Mouse (Mus musculus) granulocyte monocyte progenitor cell, adult 5-6 weeks (primary cell): ENCODE measurements at regions not wholly inside any gene's neighbourhood (a gene's known extent, or its start where the extent isn't known, plus 50 kb on each side); places are given as distances from the start of the nearest gene placed in this dataset.

Experiments used
- ATAC-seq: replicated peaks from 2 replicates; pipeline ENCODE4 v1.8.0; 2016; ENCODE audit warnings: mild to moderate bottlenecking, moderate TSS enrichment, inconsistent platforms; ENCODE audit not compliant: poor library complexity, severe bottlenecking

- ATAC-seq = no peak
Observed at GRCm38 (mm10) chr14:25032899-25033298, 426.1 kb upstream of the Zmiz1 start.

DNA sequence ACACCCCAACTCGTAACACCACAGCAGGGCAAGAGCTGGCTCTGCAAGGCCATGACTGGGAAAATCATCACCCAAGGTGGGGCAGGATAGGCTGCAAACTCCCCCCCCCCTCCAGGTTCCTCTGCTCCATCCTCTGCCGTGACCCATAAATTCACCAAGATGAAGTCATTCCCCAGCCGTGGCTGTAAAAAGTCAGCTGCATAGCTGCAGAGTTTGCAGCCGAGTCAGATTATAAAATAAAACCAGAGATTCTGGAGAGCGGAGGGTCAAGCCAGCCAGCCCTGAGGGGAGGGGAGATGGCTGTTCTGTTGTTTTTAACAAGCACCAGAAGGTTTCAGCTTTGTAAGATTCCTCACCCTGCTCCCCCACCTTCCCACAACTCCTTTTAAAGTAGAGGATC is 416.7 kb upstream of the Zmiz1 start:
- no peak for ATAC-seq

DNA sequence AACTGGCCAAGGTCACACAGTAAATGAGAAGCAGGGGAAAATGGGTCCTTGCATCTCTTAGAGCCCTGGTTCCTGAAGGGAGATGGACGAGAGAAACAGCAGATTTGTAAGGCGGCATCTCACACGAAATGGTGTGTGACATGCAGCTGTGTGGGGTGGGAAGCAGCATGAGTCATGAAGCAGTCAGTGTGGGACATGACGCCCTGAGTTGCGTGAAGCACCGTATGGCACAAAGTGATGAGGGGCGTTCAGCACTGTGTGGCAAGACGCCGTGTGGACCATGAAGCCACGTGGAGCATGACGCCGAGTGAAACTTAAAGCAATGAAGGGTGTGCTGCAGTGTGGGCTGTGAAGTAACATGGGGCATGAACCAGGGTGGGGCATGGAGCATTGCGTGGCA is 414.9 kb upstream of the Zmiz1 start:
- no peak for ATAC-seq

- no peak for ATAC-seq
Observed at GRCm38 (mm10) chr14:25044867-25045266, 414.1 kb upstream of the Zmiz1 start.

- no peak for ATAC-seq
Observed at GRCm38 (mm10) chr14:25050674-25051251, 408.2 kb upstream of the Zmiz1 start.

DNA sequence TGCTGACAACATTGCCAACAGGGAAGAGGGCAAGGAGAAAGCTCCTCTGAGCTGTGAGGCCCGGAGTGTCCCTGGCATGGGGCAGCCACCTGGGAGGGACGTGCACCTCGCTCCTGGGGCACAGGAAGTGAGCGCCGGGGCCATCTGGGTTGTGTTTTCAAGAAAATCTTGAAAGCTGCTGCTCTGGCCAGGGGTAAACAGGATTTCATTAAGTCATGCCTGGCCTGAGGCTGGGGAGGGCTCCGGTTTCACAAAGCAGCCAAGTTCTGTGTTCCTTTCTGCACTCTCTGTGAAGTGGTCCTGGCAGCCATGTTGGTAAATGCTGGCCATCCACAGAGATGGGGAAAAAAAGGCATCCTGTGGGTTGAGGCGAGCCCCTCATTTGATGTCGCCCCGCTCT is 406.8 kb upstream of the Zmiz1 start:
- ATAC-seq = no peak

DNA sequence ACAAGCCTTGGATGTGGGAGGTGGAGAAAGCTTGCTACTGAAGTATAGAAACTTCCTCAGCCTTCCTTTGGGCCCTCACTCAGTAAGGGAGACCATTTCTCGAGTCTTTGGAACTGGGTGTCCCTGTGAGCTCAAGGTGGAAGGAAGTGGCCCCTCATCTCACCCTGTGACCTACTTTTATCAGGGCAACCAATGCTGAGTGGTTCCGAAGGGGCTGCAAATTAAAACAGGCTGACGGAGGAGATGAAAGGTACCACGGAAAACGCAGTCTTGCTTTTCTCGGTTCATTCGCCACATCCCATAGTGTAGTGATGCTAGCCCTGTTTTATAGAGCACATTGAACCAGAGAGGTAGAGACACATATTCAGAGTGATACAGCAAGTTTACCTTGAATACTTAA is 399.6 kb upstream of the Zmiz1 start:
- no peak for ATAC-seq

DNA sequence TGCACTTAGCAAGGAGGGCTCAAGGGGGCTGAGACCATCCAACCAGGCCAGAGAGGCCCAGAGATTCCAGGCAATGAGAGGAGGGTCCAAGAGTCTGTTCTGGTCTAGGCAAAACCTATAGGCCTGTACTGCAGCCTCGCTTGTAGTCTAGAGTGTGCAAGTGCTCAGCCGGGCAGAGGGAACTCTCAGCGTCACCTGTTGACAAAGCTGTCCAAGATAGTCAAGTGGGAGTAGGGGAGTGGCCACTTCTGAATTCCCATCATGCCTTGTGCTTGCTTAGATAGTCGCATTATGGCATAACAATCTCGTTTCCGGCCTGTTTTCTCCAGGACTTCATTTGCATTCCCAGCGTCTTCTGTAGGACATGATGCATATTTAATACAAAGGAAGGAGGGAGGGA is 398.7 kb upstream of the Zmiz1 start:
- no peak for ATAC-seq

DNA sequence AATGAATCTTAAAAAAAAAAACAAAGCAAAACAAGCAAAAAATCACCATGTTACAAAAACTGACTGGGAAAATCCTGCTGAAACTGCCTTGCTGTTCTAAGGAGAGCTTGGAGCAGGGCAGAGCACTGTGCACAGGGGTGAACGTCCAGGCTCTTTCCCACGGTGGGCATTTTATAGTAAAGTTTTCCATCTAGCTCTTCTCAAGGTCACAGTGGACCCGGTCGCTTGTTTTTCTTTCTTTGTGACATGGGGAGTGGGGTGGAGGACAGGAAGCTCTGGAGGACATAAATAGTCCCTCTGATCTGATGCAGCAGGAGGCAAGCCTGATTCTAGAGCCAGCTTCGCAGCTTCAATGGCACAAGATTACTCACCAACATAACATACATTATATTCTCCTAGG is 395.9 kb upstream of the Zmiz1 start:
- no peak for ATAC-seq

- ATAC-seq = no peak
Observed at GRCm38 (mm10) chr14:25064190-25064947, 394.6 kb upstream of the Zmiz1 start.

GRCm38 (mm10) chr14:25067435-25067834 is 391.6 kb upstream of the Zmiz1 start:
- no peak for ATAC-seq

DNA sequence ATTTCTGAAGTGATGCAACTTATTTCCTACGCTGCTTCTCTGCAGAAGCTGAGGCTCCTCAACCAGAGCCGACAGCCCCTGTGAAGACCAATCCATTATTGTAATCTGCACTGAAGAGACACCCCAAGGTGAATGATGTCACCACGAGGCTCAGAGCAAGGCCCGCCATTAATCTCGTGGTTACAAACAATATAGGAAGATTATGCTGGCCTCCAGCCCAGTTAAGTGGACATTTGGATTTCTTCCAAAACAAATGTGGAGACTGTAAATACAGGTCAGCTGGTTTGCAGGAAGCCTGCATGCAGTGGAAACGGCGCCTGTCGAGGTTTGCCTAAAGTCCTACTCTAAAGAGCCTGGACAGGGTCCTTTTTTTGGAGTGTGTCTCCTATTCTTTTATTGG is 390.6 kb upstream of the Zmiz1 start:
- no peak for ATAC-seq

- ATAC-seq = no peak
Observed at GRCm38 (mm10) chr14:25073143-25073542, 385.8 kb upstream of the Zmiz1 start.

DNA sequence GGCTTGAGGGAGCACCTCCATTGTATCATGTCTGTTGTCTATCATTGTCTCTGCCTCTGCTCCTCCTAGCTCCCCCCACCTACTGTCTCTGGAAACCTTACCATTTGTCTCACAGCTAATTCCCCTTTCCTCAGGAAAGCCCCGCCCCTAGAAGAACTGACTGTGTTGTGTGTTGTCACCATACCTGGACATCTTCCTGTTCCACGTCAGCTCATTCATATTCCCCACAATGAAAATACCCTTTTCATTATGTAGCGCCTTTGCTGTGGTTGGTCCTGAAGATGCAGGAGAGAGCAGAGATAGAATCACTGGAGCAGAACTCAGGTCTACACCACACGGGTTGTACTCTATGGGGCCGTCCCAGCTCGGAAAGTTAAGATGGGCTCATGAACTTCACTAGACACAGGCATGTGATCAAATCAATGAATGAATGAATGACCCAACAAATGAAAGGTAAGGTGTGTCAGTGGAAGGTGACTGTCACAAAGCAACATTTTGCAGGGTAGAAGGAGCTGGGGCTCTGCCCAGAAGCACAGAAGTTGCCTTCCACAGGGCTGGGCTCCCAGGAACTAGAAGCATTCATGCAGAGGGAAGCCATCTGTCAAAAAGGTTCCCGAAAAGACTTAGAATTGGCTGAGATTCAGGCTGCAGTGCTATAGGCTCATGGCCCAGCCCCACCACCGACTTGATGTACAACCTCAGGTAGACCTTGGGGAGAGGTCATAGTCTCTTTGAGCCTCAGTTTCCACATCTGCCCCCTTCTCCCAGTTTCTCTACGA is 384.8 kb upstream of the Zmiz1 start:
- no peak for ATAC-seq

DNA sequence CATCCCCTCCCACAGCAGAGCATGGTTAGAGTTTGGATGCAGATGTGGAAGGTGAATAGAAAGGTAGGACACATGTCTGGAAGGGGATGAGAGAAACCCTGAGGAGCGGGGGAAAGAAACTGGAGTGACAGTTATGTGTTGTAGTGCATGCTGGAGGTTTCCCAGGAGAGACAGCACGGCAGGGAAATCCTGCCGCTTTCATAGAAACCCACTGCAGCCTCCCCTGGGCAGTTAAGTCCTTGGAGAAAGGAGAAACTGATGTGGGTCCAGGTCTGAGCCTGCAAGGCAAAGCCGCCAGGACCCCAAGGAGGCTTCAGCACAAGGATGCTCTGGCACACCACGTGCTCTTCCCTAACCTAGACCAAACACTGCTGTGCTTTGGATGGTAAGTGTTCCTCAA is 384.1 kb upstream of the Zmiz1 start:
- ATAC-seq = no peak

- ATAC-seq = no peak
Observed at GRCm38 (mm10) chr14:25080431-25080830, 378.6 kb upstream of the Zmiz1 start.

- no peak for ATAC-seq
Observed at GRCm38 (mm10) chr14:25083847-25084246, 375.1 kb upstream of the Zmiz1 start.

DNA sequence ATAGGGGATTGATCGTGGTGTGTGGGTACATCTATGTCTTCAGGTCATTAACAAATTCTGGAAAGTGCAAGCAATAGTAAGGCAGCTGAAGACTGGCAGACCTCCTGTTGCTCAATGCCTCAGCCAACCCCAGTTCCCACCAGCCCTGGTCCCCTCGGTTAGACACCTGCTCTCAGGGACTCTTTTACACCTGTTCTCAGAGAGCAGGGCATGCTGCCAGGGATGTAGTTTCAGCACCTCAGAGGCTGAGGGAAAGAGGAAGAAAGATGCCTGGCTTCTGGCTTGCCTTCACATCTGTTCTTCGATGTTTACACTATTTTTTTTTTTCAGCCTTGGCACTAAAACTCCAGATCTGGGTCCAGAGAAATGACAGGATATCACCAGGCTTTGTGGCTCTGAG is 362.2 kb upstream of the Zmiz1 start:
- ATAC-seq = no peak

GRCm38 (mm10) chr14:25105391-25105790 is 353.6 kb upstream of the Zmiz1 start:
- ATAC-seq = no peak

GRCm38 (mm10) chr14:25106451-25106850 is 352.5 kb upstream of the Zmiz1 start:
- no peak for ATAC-seq

- no peak for ATAC-seq
Observed at GRCm38 (mm10) chr14:25108101-25108652, 350.8 kb upstream of the Zmiz1 start.
